Mouse (Mus musculus): Measurements from ENCODE around the gene Cd68. TPM values are rescaled to one million over a fixed set of nuclear protein-coding genes. Genes with fewer than 3 reads are reported as not detected.

Gene Cd68
- total RNA-seq, 2 experiments from 2014 or later = 9.7 to 15.4 TPM

DNA sequence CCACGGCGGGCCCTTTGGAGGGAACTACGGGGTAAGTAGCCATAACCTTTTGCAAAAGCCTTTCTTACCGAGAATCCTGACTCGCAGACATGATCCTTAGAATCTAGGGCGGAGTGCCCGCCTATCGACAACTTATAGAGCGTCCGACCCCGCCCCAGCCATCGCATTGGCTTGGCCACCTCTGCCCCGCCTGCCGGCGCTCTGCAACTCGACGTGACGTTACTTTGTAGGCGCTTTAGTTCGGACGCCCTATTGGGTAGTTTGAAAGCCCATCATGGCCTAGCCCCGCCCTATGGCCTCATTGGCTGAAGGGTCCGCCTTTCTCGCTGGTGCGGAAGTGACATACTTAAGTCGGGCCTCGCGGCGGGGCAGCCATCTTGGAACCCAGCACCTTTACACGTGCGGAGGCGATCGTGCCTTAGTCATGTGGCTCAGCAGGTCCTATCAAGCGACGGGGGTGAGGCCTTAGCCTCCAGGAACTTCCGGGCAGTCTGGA lies 6.3 kb upstream of the Cd68 start, which contains the start of gene Eif4a1:
Eif4a1 (minus strand) TSS at position 213 of the 496 bp plus-strand sequence.
- H3K27ac ChIP-seq = peak within 1 kb of the TSS; percentile 100
- TF ChIP-seq CTCF (conservative IDR thresholded peaks at IDR 0.05) = peak; percentile 33
- peak; percentile 100 for DNase-seq (ENCODE audit: low spot score in 2 of 2)
- H3K4me3 ChIP-seq = peak within 1 kb of the TSS; percentile 94

DNA sequence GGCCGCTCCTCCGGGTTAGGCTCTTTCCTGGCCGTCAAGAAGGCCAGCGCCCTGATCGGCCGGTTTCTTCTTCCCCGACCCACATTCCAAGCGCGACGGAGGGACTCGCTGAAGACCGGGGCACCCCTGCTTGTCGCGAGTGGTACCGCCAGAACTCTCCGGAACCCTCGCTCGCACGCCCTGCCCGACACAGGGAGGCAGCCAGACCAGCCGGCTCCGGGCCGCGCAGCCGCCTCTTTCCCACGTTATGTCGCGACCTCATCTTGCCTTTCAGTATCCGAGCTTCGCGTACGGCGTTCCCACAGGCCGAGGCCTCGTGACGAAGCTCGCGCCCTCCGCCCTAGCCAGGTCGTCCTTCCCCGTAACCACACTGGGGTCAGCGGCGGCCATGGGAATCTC lies 5.8 kb upstream of the Cd68 start:
- Histone ChIP-seq H3K27ac (peak overlapping the region; percentile 100), H3K4me3 (peak overlapping the region; percentile 94)
- peak; percentile 28; the same call in 1 of the 2 replicates for TF ChIP-seq CTCF (conservative IDR thresholded peaks at IDR 0.05)
- DNase-seq (ENCODE audit: low spot score in 2 of 2) = no peak

- TF ChIP-seq CTCF (conservative IDR thresholded peaks at IDR 0.05) = no peak
- H3K4me3 ChIP-seq = peak overlapping the region; percentile 94
- peak; percentile 94 to 96 for DNase-seq (ENCODE audit: low spot score in 2 of 2)
- peak overlapping the region; percentile 100 for H3K27ac ChIP-seq
These were observed 5.1 kb upstream of the Cd68 start for GRCm38 (mm10) chr11:69670786-69671725.

DNA sequence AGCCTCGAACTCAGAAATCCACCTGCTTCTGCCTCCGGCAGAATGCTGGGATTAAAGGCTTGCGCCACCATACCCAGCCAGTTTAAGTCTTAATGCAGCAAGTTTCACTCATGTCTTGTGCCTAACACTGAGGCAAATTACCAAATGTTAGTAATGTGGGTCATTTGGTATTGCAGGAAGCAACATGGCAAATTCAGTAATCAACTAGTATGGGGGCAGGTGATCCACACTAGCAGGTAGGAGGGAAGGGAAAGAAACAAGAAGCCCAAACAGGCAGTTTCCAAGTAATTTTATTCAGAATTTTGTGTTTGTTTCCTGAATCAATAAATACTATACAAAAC lies 682 bp upstream of the Cd68 start:
- DNase-seq (ENCODE audit: low spot score in 2 of 2) = no peak
- H3K27ac ChIP-seq = no peak overlapping the region
- no peak overlapping the region for H3K4me3 ChIP-seq
- no peak for TF ChIP-seq CTCF (conservative IDR thresholded peaks at IDR 0.05)

GRCm38 (mm10) chr11:69665457-69665960 lies 444 bp downstream of the Cd68 start:
- peak overlapping the region; percentile 65; the same call in 1 of the 2 replicates for H3K27ac ChIP-seq
- H3K4me3 ChIP-seq = peak overlapping the region; percentile 17
- DNase-seq (ENCODE audit: low spot score in 2 of 2) = no peak
- TF ChIP-seq CTCF (conservative IDR thresholded peaks at IDR 0.05) = no peak

- no peak overlapping the region for H3K4me3 ChIP-seq
- no peak overlapping the region; the same call in 1 of the 2 replicates for H3K27ac ChIP-seq
- no peak for TF ChIP-seq CTCF (conservative IDR thresholded peaks at IDR 0.05)
- no peak for DNase-seq (ENCODE audit: low spot score in 2 of 2)
These were observed 1.1 kb downstream of the Cd68 start for GRCm38 (mm10) chr11:69664841-69665240.

GRCm38 (mm10) chr11:69663795-69664194 lies 2.2 kb downstream of the Cd68 start:
- Histone ChIP-seq H3K27ac (peak overlapping the region; percentile 100), H3K4me3 (no peak overlapping the region)
- no peak for DNase-seq (ENCODE audit: low spot score in 2 of 2)
- no peak for TF ChIP-seq CTCF (conservative IDR thresholded peaks at IDR 0.05)

DNA sequence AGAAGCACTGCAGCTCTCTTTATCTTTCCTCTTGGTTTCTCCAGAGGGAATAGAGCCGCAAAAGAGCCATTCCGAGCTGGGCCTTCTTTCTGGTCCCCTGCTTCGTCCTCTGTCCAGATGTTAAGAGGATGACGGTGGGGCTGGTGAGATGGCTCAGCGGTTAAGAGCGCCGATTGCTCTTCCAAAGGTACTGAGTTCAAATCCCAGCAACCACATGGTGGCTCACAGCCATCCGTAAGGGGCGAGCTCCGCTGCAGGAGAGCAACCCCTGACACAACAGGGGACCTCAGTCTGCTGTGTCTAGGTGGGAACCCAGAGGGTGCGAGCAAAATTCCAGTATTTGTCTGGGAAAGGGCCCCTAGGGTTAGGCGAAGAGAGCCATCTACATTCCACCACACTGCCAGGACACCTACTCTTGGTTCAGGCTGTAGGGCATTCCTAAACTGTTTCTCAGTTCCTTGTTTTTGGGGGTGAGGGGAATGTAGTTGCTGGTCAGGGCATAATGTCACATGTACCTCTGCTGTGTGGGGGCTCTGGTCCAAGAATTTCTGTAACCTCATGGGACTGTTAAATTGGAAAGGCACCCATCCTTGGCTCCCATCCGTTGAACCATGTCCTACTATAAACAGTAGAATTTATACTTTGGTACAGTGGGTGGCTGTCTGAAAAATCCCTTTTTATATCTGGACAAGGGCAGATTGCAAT lies 2.8 kb downstream of the Cd68 start:
- peak overlapping the region; percentile 100 for H3K27ac ChIP-seq
- H3K4me3 ChIP-seq = peak overlapping the region; percentile 76
- DNase-seq (ENCODE audit: low spot score in 2 of 2) = no peak
- no peak for TF ChIP-seq CTCF (conservative IDR thresholded peaks at IDR 0.05)

DNA sequence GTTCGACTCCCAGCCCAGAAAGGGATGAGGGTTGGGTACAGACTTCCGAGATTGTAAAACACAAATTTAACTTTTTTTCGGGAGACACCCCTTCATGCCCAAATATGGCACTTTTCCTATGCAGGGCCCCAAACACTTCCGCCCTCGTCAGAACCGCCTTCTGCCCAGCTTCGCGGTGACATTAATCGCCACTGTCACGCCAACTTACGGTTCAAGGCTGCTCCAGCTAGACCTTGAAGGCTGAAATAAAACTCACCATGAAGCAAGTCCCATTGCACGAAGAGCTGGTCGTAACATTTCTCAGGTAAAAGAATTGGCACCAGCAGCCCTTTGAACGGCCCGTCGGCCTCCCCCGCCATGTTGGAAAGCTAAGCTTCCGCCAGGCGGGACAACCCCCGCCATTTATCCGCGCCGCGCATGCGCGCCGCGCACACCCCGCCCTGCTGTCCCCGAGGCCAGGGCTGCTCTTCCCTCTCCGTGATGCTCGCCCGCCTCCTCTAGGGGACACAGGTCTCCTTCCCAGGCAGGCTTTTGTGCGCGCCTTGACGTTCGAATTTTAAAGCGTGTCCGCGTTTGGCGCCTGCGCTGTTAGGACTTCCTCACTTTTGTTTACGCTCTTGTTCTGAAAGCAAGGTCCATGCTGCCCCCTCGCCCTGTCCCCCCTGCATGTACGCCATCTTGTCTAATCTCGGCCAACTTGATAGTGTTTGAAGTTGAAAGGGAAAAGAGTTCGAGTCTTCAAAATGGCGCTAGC lies 3.6 kb downstream of the Cd68 start, which contains the start of gene Mpdu1:
Mpdu1 (minus strand) TSS at position 430 of the 754 bp plus-strand sequence.
- peak within 1 kb of the TSS; percentile 100 for H3K27ac ChIP-seq
- H3K4me3 ChIP-seq = peak within 1 kb of the TSS; percentile 76
- peak; percentile 92 to 95 for DNase-seq (ENCODE audit: low spot score in 2 of 2)
- peak; percentile 71 for TF ChIP-seq CTCF (conservative IDR thresholded peaks at IDR 0.05)

DNA sequence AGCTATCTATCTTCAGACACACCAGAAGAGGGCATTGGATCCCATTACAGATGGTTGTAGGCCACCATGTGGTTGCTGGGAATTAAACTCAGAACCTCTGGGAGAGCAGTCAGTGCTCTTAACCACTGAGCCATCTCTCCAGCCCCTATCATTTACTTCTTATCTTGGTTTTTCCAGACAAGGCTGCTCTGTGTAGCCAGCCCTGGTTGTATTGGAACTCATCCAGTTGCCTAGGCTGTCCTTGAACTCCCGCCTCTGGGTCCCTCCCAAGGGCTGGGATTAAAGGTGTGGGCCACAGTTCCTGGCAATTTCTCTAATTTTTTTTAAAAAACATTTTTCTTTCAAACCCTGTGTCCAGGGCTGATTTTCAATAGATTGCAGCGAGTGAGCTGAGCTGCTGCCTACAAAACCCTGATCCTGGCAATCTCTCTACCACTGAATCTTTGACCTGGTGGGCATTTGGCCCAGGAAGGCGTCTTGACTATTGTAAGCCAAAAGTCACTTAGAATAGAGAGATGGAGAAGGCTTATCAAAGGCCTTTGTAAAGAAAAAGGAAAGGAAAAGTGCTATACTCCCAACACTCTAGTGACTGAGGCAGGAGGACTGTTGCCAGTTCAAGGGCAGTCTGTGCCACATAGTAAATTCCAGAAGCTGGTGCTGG lies 4.6 kb downstream of the Cd68 start:
- H3K27ac ChIP-seq = peak overlapping the region; percentile 100

GRCm38 (mm10) chr11:69657462-69657881 lies 8.5 kb downstream of the Cd68 start:
- Histone ChIP-seq H3K27ac (no peak overlapping the region), H3K4me3 (no peak overlapping the region)
- TF ChIP-seq CTCF (conservative IDR thresholded peaks at IDR 0.05) = no peak
- DNase-seq (ENCODE audit: low spot score in 2 of 2) = no peak

More for the DNA sequence above, 4.6 kb downstream of the Cd68 start:
- H3K4me3 ChIP-seq = peak overlapping the region; percentile 76
- DNase-seq (ENCODE audit: low spot score in 2 of 2) = no peak
- TF ChIP-seq CTCF (conservative IDR thresholded peaks at IDR 0.05) = no peak
